In genomic region chr17:93377453-93378091, GRCm38 (mm10) we compare ENCODE assay signal across 27 mouse cellular contexts.
"Had no signal": no experiment of that assay in that cellular context is flagged by ENCODE, and none has a peak within 500 bp of the region (broad histone marks: within the 10 kb centered on the region; RNA-seq: fewer than 3 reads in every experiment).

No protein-coding gene starts in this region.

- H3K4me2 ChIP-seq: heart, embryonic 11.5 days; heart, embryonic 13.5 days; heart, embryonic 15.5 days; hindbrain, embryonic 13.5 days; hindbrain, embryonic 15.5 days; kidney, embryonic 15.5 days; limb, embryonic 12.5 days; liver, embryonic 12.5 days had no signal

- H3K4me1 ChIP-seq: heart, embryonic 13.5 days; heart, embryonic 15.5 days; hindbrain, embryonic 13.5 days; hindbrain, embryonic 15.5 days; kidney, embryonic 15.5 days; limb, embryonic 10.5 days; limb, embryonic 12.5 days; liver, embryonic 12.5 days had no signal

- H3K27ac ChIP-seq: gastrocnemius, adult 2 months; heart, adult 2 months; heart, embryonic 13.5 days; heart, embryonic 15.5 days; hindbrain, embryonic 13.5 days; hindbrain, embryonic 15.5 days; hindbrain, postnatal 0 days; kidney, embryonic 15.5 days; kidney, postnatal 0 days; limb, embryonic 10.5 days; limb, embryonic 12.5 days; liver, embryonic 12.5 days; liver, embryonic 14.5 days had no signal

- H3K4me3 ChIP-seq: gastrocnemius, adult 2 months; heart, adult 2 months; heart, embryonic 13.5 days; heart, embryonic 15.5 days; hindbrain, embryonic 13.5 days; hindbrain, embryonic 15.5 days; kidney, embryonic 15.5 days; limb, embryonic 10.5 days; limb, embryonic 12.5 days; liver, embryonic 12.5 days had no signal

- H3K36me3 ChIP-seq: heart, embryonic 13.5 days; heart, embryonic 15.5 days; hindbrain, embryonic 13.5 days; hindbrain, embryonic 15.5 days; kidney, embryonic 15.5 days; limb, embryonic 10.5 days; limb, embryonic 12.5 days; liver, embryonic 12.5 days had no signal

- ATAC-seq: hindbrain, postnatal 0 days; intestine, embryonic 16.5 days; liver, embryonic 12.5 days had no signal

- H3K9ac ChIP-seq: heart, embryonic 13.5 days; heart, embryonic 15.5 days; hindbrain, embryonic 13.5 days; hindbrain, embryonic 15.5 days; kidney, embryonic 15.5 days; limb, embryonic 12.5 days; liver, embryonic 12.5 days; liver, embryonic 14.5 days had no signal

- H3K9me3 ChIP-seq: heart, embryonic 13.5 days; heart, embryonic 15.5 days; hindbrain, embryonic 13.5 days; hindbrain, embryonic 15.5 days; kidney, embryonic 15.5 days; limb, embryonic 10.5 days; limb, embryonic 12.5 days; liver, embryonic 12.5 days had no signal

- DNase-seq: gastrocnemius, adult 2 months; gastrocnemius, postnatal 10 days; gastrocnemius, postnatal 25 days; heart, adult 11 months; heart, adult 2 months; heart, postnatal 14 days; heart, postnatal 36 days; kidney, adult 11 months; kidney, adult 2 months; kidney, adult 9 months; kidney, postnatal 14 days; kidney, postnatal 36 days; layer of hippocampus, adult 9-11 months; layer of hippocampus, postnatal 36 days had no signal

- H3K27me3 ChIP-seq: heart, embryonic 13.5 days; heart, embryonic 15.5 days; hindbrain, embryonic 13.5 days; hindbrain, embryonic 15.5 days; kidney, embryonic 15.5 days; limb, embryonic 12.5 days; liver, embryonic 12.5 days had no signal
